Mouse (Mus musculus): ENCODE data around the gene Oaf. TPM values are rescaled to one million over a fixed set of nuclear protein-coding genes. Genes with fewer than 3 reads are reported as not detected.

The Oaf gene
- polyA plus RNA-seq, 1 experiment from 2014 or later = 11.3 TPM

DNA sequence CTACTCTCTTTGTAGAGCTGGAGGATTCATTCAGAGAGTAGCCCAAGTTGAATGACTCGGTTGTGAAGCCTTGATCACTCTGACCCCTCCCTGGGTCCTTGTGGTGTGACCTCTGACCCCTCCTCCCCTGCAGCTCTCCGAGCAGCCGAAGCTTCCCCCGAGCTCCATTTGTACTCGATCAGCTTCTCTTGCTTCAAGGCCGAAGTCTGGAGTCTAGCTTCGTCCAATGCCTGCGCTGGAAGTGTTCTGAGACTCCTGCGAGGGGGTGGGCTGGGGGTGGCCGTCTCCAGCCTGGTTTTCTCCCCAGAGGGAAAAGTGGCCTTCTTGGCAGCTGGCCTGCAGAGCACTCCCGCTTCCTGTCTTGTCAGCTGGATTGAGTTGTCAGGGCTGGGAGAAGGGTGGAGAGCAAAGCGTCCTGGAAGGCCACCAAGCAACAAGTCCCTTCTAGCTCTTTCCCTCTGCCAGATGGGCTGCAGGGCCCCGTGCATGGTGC, 29.5 kb downstream of the Oaf start, which contains the start of gene Pou2f3:
TSS of gene Pou2f3 (minus strand) at position 180 of the 493 bp plus-strand sequence.
- H3K9me3 ChIP-seq = no peaks in the 10 kb centered on the region
- 2% methylated on average over 13 of the region's 13 CpGs for WGBS
- no peak within 1 kb of the TSS for H3K4me3 ChIP-seq
- peaks cover 22% of the 10 kb centered on the region for H3K4me1 ChIP-seq (replicated peaks)
- H3K9ac ChIP-seq = 0 out of 2 replicates have a peak within 1 kb of the TSS, but pooled peaks have one; percentile 15
- no peak for ATAC-seq (ENCODE audit: low FRiP score)
- H3K27me3 ChIP-seq = peaks cover 31% of the 10 kb centered on the region
- no peaks in the 10 kb centered on the region for H3K36me3 ChIP-seq
- peak within 1 kb of the TSS; percentile 27; the same call in 1 of the 2 replicates for H3K4me2 ChIP-seq
- no peak within 1 kb of the TSS for H3K27ac ChIP-seq

DNA sequence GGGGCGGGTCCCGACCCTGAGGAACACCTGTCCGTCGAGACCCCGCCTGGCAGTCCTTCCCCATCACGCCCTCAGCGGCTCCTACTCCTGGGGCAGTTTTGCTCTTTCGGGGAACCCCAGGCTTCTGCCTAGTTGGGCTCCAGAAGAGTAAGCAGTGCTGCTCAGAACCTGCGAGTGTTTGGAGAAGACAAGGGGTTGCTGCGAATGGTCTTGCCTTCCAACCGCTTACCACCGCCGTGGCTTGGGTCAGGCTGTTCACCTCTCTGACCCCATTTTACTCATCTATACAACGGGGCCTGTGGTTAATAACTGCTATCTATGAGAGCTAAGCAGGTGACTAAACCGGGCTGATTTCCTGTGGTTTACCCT, 33.7 kb downstream of the Oaf start:
- Histone ChIP-seq H3K9ac (peak overlapping the region; percentile 46; the same call in 1 of the 2 replicates), H3K4me2 (peak overlapping the region; percentile 53), H3K27ac (no peak overlapping the region), H3K36me3 (no peaks in the 10 kb centered on the region), H3K4me1 (replicated peaks) (peaks cover 25% of the 10 kb centered on the region), H3K4me3 (peak overlapping the region; percentile 31), H3K9me3 (no peaks in the 10 kb centered on the region), H3K27me3 (peaks cover 61% of the 10 kb centered on the region)
- ATAC-seq (ENCODE audit: low FRiP score) = no peak
- WGBS = 4% methylated on average over 15 of the region's 15 CpGs

DNA sequence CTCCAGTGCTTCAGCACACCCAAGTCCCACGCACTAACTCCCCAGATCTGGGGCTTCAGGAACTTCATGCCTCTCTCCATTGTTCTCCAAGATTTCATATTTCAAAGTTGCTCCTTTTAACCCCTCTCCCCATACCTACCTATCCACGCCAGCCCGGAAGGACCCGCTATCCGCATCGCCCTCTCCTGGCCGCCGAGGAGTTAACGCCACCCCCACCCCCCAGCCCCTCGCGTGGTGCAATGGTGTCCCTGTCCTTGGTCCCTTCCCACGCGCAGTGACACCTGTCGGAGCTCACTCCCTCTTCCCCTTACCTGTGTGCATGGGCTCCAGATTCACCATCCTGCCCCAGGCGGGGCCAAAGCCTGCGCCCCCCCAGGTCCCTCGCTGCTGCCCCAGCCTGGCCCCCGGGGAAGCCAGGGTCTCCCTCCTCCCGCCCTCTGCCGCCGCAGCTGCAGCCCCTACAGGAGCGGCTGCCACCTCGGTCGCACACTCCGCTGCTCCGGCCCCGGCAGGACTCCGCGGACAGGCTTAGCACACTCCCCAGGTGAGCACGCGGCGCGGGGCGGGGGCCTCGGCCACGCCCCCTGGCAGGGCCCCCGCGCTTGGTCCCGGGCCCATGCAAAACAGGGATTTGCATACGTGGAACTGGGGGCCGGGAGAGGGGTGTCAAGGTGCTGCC, 34.2 kb downstream of the Oaf start:
- Histone ChIP-seq H3K36me3 (no peaks in the 10 kb centered on the region), H3K9ac (peak overlapping the region; percentile 46; the same call in 1 of the 2 replicates), H3K27ac (no peak overlapping the region), H3K4me3 (peak overlapping the region; percentile 31), H3K9me3 (no peaks in the 10 kb centered on the region), H3K4me1 (replicated peaks) (peaks cover 23% of the 10 kb centered on the region), H3K27me3 (peaks cover 66% of the 10 kb centered on the region), H3K4me2 (peak overlapping the region; percentile 53)
- 3% methylated on average over 41 of the region's 41 CpGs for WGBS
- ATAC-seq (ENCODE audit: low FRiP score) = 0 out of 2 replicates have a peak, but pooled peaks have one; percentile 17

DNA sequence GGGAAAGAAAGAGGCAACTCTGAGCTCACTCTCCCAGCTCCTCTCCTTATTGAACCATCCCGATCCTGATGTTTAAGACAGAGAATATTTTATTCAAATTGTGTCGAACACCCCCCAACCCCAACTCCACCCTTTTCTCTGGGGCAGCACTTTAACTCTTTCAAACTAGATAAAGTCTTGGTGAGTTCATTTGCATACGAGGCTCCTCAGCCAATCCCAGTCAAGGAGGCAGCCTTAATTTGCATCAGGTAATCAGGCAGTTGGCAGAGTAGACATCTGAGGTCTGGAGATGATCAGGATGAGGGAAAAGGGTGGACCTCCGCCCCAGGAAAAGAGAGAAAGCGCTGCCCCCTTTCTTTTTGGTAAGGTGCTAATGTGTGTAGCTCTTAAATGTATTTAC, 39.5 kb downstream of the Oaf start:
- ATAC-seq (ENCODE audit: low FRiP score) = no peak
- peaks cover 61% of the 10 kb centered on the region for H3K27me3 ChIP-seq
- H3K9ac ChIP-seq = no peak overlapping the region
- H3K4me3 ChIP-seq = no peak overlapping the region
- H3K27ac ChIP-seq = no peak overlapping the region
- no peaks in the 10 kb centered on the region for H3K36me3 ChIP-seq
- H3K4me1 ChIP-seq (replicated peaks) = peaks cover 14% of the 10 kb centered on the region
- WGBS = 2% methylated on average over 5 of the region's 5 CpGs
- peak overlapping the region; percentile 13; the same call in 1 of the 2 replicates for H3K4me2 ChIP-seq
- no peaks in the 10 kb centered on the region for H3K9me3 ChIP-seq

DNA sequence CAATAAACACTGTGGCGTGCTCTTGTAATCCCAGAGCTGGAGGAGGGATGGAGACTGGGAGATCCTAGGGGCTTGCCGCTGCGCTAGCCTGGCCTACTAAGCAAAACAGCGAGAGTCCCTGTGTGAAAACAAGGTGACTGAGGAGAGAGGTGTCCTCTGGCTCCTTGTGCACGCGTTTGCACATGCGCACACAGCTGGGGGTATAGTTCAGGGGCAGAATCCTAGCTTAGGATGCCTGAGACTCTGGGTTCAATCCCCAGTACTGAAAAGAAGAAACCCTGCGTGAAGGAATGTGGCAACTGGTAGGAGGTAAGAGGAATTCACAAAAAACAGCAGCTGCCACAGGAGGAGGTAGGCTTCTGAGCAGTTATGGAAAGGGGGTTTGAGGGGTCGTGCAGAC, 45.7 kb downstream of the Oaf start:
- Histone ChIP-seq H3K9ac (no peak overlapping the region), H3K4me1 (replicated peaks) (peaks cover 6% of the 10 kb centered on the region), H3K36me3 (no peaks in the 10 kb centered on the region), H3K9me3 (no peaks in the 10 kb centered on the region), H3K4me3 (no peak overlapping the region), H3K27me3 (peaks cover 14% of the 10 kb centered on the region), H3K27ac (no peak overlapping the region), H3K4me2 (no peak overlapping the region)
- 19% methylated on average over 9 of the region's 9 CpGs for WGBS
- ATAC-seq (ENCODE audit: low FRiP score) = no peak

DNA sequence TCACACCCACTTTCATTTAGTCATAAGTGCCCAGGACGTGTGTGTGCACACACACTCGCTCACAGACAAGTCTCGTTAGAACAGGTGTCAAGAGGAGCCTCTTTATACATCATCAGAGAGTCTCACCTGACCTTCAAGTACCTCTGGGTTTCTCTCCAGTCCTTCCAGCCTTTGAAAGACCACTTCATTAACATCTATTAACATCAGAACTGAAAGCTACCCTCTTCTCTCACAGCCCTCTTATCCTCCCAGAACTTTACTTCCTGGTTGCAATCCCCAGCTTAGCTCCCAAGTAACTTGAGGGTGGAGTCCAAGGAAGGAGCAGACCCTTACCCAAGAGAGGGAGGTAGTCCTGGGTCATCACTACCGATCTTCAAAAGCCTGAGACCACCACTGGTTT, 48.1 kb downstream of the Oaf start:
- Histone ChIP-seq H3K27me3 (peaks cover 6% of the 10 kb centered on the region; the same call in 1 of the 2 replicates), H3K36me3 (no peaks in the 10 kb centered on the region), H3K27ac (no peak overlapping the region), H3K9me3 (no peaks in the 10 kb centered on the region), H3K9ac (no peak overlapping the region), H3K4me1 (replicated peaks) (peaks cover 14% of the 10 kb centered on the region), H3K4me2 (no peak overlapping the region), H3K4me3 (no peak overlapping the region)
- 54% methylated on average over 4 of the region's 4 CpGs for WGBS
- ATAC-seq (ENCODE audit: low FRiP score) = no peak

DNA sequence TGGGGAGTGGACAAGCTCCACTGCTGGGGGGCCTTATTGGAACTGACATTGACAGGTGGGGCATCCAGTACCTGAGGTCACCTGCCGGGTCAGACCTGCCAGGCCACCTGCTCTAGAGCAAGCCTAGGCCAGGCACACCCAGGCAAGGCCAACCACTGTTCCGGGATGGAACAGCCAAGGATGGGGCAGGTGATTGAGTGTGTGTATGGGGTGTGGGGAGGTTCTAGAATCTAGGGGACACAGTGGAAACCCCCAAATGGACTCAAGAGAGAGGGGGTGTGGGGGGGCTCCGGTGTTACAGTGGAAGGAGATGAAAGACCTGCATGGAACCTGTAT, 50.7 kb downstream of the Oaf start:
- 57% methylated on average over 3 of the region's 3 CpGs for WGBS
- H3K4me2 ChIP-seq = no peak overlapping the region
- H3K9me3 ChIP-seq = no peaks in the 10 kb centered on the region
- H3K9ac ChIP-seq = no peak overlapping the region
- peaks cover 6% of the 10 kb centered on the region; the same call in 1 of the 2 replicates for H3K27me3 ChIP-seq
- H3K4me3 ChIP-seq = no peak overlapping the region
- peak overlapping the region; percentile 52; the same call in 1 of the 2 replicates for H3K27ac ChIP-seq
- ATAC-seq (ENCODE audit: low FRiP score) = no peak
- H3K4me1 ChIP-seq (replicated peaks) = peaks cover 14% of the 10 kb centered on the region
- no peaks in the 10 kb centered on the region for H3K36me3 ChIP-seq

DNA sequence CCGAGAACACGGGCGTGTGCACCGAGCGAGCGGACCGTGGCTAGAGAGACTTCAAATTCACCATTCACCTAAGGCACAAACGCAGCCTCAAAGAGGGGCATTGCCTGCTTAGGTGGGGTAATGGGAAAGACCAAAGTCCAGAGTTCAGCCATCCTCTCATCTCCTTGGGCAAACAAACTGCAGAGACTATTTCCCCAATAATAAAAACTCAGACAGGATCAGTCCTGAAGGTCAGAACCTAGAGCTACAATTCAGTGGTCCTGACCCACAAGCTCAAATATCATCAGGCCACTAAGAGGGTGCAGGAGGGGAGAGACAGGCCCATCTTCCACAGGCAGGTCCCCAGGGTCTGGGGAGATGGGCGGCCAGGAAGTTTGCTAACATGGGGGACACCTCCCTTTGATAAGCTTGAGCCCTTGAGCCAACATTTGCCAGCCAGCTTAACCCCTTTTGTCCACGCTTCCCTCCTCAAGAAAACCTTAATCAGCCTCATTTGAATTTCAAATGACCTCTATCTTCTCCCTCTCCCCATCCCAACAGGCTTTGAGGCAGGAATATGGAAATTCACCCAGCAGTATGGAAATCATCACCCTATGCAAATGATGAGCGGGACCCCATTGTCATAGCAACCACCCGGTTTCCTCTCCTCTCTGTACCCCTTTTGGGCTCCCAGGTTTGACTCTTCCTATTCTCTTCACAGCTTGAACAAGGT, 51.2 kb downstream of the Oaf start:
- H3K4me1 ChIP-seq (replicated peaks) = peaks cover 14% of the 10 kb centered on the region
- peaks cover 6% of the 10 kb centered on the region; the same call in 1 of the 2 replicates for H3K27me3 ChIP-seq
- peak overlapping the region; percentile 52; the same call in 1 of the 2 replicates for H3K27ac ChIP-seq
- H3K4me3 ChIP-seq = no peak overlapping the region
- no peak for ATAC-seq (ENCODE audit: low FRiP score)
- no peak overlapping the region for H3K4me2 ChIP-seq
- WGBS = 58% methylated on average over 12 of the region's 12 CpGs
- no peak overlapping the region for H3K9ac ChIP-seq
- no peaks in the 10 kb centered on the region for H3K9me3 ChIP-seq
- H3K36me3 ChIP-seq = no peaks in the 10 kb centered on the region

DNA sequence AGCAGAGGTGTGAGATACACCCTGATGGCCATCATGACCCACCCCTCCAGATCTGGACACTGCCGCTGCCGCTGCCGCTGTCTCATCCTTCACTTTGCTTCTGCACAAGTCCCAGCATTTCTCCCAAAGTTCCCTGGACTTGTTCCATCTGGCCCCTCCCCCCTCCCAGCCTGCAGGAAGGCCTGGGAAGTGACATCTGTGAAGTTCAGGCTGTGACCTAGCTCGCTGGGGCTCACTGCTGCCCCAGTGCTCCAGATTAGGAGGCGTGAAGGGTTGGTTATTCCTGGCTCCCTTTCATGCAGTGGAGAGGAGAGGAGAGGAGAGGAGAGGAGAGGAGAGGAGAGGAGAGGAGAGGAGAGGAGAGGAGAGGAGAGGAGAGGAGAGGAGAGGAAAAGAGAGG, 60.1 kb downstream of the Oaf start:
- Histone ChIP-seq H3K27me3 (no peaks in the 10 kb centered on the region), H3K4me2 (no peak overlapping the region), H3K27ac (no peak overlapping the region), H3K4me1 (replicated peaks) (no peaks in the 10 kb centered on the region; the same call in 1 of the 2 replicates), H3K36me3 (no peaks in the 10 kb centered on the region), H3K4me3 (no peak overlapping the region), H3K9me3 (no peaks in the 10 kb centered on the region), H3K9ac (no peak overlapping the region)
- 61% methylated on average over 5 of the region's 5 CpGs for WGBS
- no peak for ATAC-seq (ENCODE audit: low FRiP score)

DNA sequence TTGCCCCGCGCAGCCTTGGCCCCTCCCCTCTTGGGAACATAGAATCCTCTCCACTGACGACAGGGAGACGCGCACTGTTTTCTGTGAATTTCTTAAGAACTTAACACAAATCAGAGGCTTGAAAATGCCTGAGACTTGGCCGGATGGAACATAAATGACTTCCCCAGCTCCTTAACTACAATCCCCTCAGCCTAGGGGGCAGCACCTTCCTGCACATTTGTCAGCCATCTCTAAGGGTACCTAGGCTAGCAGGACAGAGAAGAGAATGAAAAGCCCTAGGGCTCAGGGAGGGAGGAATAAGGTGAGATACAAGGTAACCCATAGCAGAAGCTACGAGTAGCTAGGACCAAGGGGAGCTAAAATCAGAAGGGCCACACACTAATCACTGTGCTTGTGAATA, 61.5 kb downstream of the Oaf start:
- no peaks in the 10 kb centered on the region for H3K27me3 ChIP-seq
- 61% methylated on average over 7 of the region's 7 CpGs for WGBS
- no peak overlapping the region for H3K4me3 ChIP-seq
- H3K4me2 ChIP-seq = no peak overlapping the region
- no peak overlapping the region for H3K27ac ChIP-seq
- H3K9ac ChIP-seq = no peak overlapping the region
- H3K36me3 ChIP-seq = no peaks in the 10 kb centered on the region
- H3K4me1 ChIP-seq (replicated peaks) = no peaks in the 10 kb centered on the region; the same call in 1 of the 2 replicates
- ATAC-seq (ENCODE audit: low FRiP score) = no peak
- H3K9me3 ChIP-seq = no peaks in the 10 kb centered on the region

Measured in hindbrain, embryonic 13.5 days (tissue).